Mouse (Mus musculus) MN1 (cell line): ENCODE results near the gene Slc30a2.
A peak's percentile ranks its signal among the peaks of the same experiment; 100 is the strongest.
"Not testable (repeated sequence)": the region's sequence is repeated elsewhere in the genome, so short reads cannot be mapped to it uniquely, and the experiment has no call there.

Experiments
- DNase-seq: peaks from one replicate; pipeline ENCODE4 v3.0.0-alpha.2; 2016; ENCODE audit warnings: low spot score

Gene Slc30a2

GRCm38 (mm10) chr4:134321524-134321923 is 21.5 kb upstream of the Slc30a2 start:
- DNase-seq: no peak

GRCm38 (mm10) chr4:134324655-134325054 is 18.3 kb upstream of the Slc30a2 start:
- DNase-seq: peak; percentile 70

GRCm38 (mm10) chr4:134326859-134327530 is 16.0 kb upstream of the Slc30a2 start:
- DNase-seq: no peak

GRCm38 (mm10) chr4:134328151-134328550 is 14.8 kb upstream of the Slc30a2 start:
- DNase-seq: no peak

GRCm38 (mm10) chr4:134328832-134329231 is 14.1 kb upstream of the Slc30a2 start:
- DNase-seq: no peak

- DNase-seq: no peak
These were observed 12.7 kb upstream of the Slc30a2 start for GRCm38 (mm10) chr4:134330281-134330680.

- DNase-seq: not testable (repeated sequence)
These were observed 1.8 kb upstream of the Slc30a2 start for GRCm38 (mm10) chr4:134341231-134341630.

GRCm38 (mm10) chr4:134342213-134342779 is 685 bp upstream of the Slc30a2 start:
- peak; percentile 38 for DNase-seq

- DNase-seq: no peak
These were observed 1.6 kb downstream of the Slc30a2 start for GRCm38 (mm10) chr4:134344620-134345019.

- DNase-seq: no peak
These were observed 2.8 kb downstream of the Slc30a2 start for GRCm38 (mm10) chr4:134345802-134346201.

GRCm38 (mm10) chr4:134348078-134348477 is 5.1 kb downstream of the Slc30a2 start:
- no peak for DNase-seq

GRCm38 (mm10) chr4:134348545-134348944 is 5.6 kb downstream of the Slc30a2 start:
- DNase-seq: no peak

- DNase-seq: no peak
These were observed 6.8 kb downstream of the Slc30a2 start for GRCm38 (mm10) chr4:134349829-134350228.

- DNase-seq: no peak
These were observed 7.7 kb downstream of the Slc30a2 start for GRCm38 (mm10) chr4:134350641-134351040.

- DNase-seq: no peak
These were observed 8.6 kb downstream of the Slc30a2 start for GRCm38 (mm10) chr4:134351329-134352260.

GRCm38 (mm10) chr4:134352261-134352707 is 9.3 kb downstream of the Slc30a2 start:
- DNase-seq: no peak

- DNase-seq: no peak
These were observed 9.9 kb downstream of the Slc30a2 start for GRCm38 (mm10) chr4:134352929-134353328.

GRCm38 (mm10) chr4:134353527-134354409 is 10.8 kb downstream of the Slc30a2 start:
- no peak for DNase-seq

- peak; percentile 88 for DNase-seq
These were observed 13.0 kb downstream of the Slc30a2 start for GRCm38 (mm10) chr4:134355841-134356452.

- DNase-seq: peak; percentile 80
These were observed 13.8 kb downstream of the Slc30a2 start for GRCm38 (mm10) chr4:134356591-134357460.
